Mouse (Mus musculus) embryonic fibroblast, embryonic 13.5 days (primary cell): ENCODE data around the gene Smyd3.

Experiments used
- CTCF ChIP-seq: IDR thresholded peaks from 2 replicates; pipeline ENCODE4 v1.5.1; 2011; ENCODE audit warnings: mild to moderate bottlenecking, control low read depth, low read length, moderate library complexity, borderline replicate concordance; ENCODE audit not compliant: insufficient read depth
- POLR2A ChIP-seq: IDR thresholded peaks from 2 replicates; pipeline ENCODE4 v1.6.1; 2011; ENCODE audit warnings: low read depth, mild to moderate bottlenecking, control low read depth, low read length, moderate library complexity

DNA sequence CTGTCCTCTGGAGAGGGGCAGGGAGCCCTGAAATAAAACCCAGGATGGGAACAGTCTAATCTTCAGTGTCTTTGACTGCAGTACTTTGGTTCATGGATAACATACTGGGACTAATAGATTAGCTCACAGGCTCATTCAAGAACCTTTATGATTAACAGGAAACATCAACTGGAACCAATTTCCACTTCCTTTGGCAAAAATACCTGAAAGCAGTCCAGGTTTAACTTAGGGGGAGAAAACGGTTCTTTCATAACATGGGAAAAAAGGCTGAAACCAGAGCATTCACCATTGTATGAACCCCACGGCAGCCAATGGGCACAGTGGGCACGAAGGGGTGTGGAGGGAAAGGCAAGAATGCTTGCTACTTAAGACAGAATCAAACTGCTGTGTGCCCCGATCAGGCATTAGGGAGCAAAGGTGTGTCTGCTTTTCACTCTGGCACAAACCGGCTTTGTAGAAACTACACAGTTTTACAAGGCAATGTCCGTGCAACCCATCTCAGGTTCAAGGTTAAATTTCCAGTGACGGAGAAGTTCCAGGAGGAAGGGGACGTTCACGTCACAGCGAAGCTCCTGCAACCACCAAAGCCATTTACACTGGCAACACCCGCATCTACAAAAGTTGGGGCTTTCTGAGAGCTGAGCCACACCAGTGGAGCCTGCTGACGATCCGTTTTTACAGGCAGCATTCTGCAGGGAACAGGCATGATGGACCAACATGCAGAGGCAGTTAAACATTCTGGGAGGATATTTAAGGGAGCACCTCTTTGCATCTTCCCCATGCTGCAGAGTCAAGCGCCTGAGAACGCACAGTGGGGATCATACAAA is 458.3 kb downstream of the Smyd3 start:
- TF ChIP-seq POLR2A (no peak; the same call in 1 of the 2 replicates), CTCF (no peak)
